Mouse (Mus musculus): ENCODE measurements around the gene Efhd1. TPM values are rescaled to one million over a fixed set of nuclear protein-coding genes. Genes with fewer than 3 reads are reported as not detected.

Gene Efhd1
- total RNA-seq, 4 experiments from 2014 or later: 293 to 561 (median 377) TPM

- DNase-seq: no peak
Measured at GRCm38 (mm10) chr1:87312681-87313080, 48.5 kb downstream of the Efhd1 start.

GRCm38 (mm10) chr1:87313116-87313515 is 49.0 kb downstream of the Efhd1 start:
- DNase-seq: no peak

GRCm38 (mm10) chr1:87313843-87314570 is 49.8 kb downstream of the Efhd1 start:
- no peak for DNase-seq

GRCm38 (mm10) chr1:87315431-87315830 is 51.3 kb downstream of the Efhd1 start:
- DNase-seq: no peak

DNA sequence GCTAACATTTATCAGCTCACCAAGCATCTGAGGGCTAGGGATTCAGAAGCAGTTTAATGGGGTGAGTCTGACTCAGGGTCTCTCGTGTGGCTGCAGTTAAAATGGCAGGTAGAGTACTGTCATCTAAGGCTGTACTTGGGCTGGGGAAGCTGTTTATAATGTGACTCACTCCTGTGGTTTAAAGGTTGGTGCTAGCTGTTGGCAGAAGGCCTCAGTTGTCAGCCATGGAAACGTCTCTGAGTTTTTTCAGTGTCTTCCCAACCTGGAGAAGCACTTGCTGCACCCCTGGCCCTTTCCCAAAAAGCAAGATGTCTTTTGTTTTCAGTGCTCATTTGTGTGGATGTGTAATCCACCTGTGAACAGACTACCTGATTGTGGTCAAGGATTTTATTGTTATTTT is 51.7 kb downstream of the Efhd1 start:
- DNase-seq: peak; percentile 37

GRCm38 (mm10) chr1:87316672-87317071 is 52.5 kb downstream of the Efhd1 start:
- DNase-seq: peak; percentile 61

DNA sequence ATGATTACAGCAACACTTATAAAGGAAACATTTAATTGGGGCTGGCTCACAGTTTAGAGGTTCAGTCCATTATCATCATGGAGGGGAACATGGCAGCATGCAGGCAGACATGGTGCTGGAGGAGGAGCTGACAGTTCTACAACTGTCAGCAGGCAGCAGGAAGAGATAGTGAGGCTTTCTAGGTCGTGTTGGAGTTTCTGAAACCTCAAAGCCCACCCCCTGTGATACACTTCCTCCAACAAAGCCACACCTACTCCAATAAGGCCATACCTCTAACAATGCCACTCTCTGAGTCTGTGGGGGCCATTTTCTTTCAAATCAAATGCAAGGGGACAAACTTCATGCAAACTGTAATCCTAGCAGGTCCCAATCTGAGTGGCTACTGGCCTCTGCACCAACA is 56.9 kb downstream of the Efhd1 start:
- DNase-seq: no peak

DNA sequence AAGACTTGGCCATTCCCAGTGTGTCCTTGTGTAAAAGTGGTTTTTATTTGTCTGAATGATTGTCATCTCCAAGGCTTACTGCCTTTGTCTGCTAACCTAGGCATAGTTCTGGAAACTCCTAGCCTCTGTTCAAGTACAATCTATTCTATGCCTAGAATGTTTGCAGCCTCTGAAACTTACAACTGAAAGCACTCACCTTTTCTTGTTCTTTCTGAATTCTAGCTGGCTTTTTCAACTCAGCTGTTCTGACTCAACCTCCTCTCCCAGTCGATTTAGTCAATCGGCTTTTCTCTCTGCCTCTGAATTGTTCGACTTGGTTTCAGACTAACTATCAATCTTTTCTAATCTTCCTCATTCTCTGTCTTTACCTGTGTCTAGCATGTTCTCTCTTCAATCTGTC is 58.6 kb downstream of the Efhd1 start:
- no peak for DNase-seq

DNA sequence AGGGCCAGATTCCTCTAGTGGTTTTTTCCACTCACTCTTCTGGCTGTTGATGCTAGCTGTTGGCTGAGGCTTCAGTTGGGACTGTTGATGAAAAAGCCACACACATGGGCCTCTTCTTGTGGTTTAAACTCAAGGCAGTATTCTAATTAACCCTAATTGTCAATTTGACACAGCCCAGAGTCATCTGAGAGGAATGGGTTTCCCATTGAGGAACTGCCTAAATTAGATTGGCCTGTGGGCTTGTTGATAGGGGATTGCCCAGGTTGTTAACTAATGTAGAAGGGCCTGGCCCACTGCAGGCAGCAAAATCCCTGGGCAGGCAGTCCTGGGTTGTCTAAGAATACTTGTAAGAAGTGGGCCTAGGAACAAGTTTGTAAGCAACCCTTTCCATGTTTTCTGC is 60.5 kb downstream of the Efhd1 start:
- no peak for DNase-seq

DNA sequence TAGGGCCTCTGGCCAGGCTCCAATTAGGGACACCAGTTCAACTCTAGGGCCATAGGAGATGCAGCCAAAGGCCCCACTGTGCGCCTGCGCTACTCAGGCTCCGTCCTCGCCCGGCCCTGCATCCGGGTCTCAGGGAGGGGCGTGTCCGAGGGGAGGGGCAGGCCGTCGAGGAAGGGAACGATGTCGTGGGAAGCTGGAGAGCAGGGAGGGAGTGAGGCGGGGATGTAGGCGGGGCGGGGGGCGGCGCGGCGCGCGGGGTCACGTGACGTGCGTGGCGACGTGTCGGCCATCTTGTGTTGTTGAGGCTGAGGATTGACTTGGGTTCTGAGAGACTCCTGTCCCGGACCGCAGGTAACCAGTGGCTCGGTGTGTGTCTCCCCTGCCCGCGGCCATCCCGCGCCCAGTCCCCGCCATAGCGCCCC is 62.6 kb downstream of the Efhd1 start, which contains the start of gene Gigyf2:
Gene Gigyf2, plus strand, starts transcription at position 257 of the 422 bp plus-strand sequence.
- DNase-seq: peak; percentile 98

DNA sequence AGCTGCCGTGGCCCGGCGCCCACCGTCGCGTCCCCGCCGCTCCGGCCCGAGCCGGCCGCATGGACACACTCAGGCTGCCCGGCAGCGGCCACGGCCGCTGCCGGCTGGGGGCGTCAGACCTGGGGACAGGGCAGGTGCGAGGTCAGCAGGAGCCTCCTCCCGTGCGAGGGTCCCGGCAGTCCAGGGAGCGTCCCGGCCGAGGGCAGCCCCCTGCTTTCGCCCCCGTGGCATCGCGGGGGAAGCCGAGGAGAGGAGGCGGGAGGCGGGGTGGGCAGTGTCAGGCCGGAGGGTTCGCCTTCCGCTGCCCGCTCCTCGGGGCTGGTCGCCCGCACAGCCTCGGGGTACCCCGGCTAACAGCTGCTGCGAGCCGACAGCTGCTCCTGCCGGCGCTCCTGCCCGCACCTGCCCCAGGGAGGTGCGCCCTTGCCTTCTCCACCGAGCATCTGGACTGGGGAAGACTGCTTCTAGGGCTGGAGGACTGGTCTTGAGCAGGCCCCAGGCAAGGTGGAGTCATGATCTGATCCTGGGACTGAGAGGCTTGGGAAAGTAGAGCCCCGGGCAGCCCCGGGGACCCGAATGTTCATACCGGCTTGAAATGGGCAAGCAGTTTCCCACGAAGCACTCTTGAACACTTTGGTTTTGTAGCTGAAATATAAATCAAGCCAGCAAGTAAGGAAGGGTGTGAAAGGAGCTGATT is 63.1 kb downstream of the Efhd1 start:
- DNase-seq: peak; percentile 28

GRCm38 (mm10) chr1:87331774-87332173 is 67.6 kb downstream of the Efhd1 start:
- DNase-seq: no peak

DNA sequence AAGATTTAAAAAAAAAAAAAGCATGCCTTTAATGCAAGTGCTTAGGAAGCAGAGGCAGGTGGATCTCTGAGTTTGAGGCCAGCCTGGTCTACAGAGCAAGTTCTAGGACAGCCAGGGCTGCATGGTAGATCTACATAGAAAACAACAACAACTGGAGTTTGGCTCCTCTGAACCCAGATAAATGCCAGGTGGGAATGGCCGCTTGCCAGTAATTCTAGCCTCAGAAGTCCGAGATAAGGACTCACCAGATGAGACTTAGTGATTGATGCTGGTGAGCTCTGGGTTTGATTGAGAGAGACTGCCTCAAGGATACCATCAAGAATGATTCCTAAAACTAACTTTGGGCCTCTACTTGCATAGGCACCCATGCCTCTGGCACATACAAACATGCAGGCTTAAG is 86.4 kb downstream of the Efhd1 start:
- DNase-seq: no peak

DNA sequence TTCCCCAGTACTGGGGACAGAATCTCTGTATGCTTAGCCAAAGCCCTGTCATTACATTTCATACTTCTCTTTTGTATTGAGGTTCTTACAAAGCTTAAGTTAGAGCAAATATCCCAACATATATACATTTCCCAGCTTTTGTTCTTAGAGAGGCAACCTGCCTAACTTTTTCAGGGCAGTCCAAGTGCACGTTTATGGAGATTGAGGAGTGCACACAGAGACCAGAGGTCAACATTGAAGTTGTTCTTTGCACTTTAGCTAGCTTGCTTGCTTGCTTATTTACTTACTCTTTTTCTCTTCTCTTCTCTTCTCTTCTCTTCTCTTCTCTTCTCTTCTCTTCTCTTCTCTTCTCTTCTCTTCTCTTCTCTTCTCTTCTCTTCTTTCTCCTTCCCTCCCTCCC is 96.1 kb downstream of the Efhd1 start:
- DNase-seq: no peak

Other genes with a start within 250 kb of the Efhd1 start
- not detected for gene Alppl2, start 174.4 kb upstream of the Efhd1 start, total RNA-seq (2022)
- gene Alpi, start 162.8 kb upstream of the Efhd1 start, total RNA-seq (2022): not detected
- gene Akp3, start 139.4 kb upstream of the Efhd1 start, total RNA-seq (2022): not detected
- 10 to 100 TPM in 1 of 4 experiments, 1 to 10 TPM in 1, under 1 TPM in 2; 0.44 to 10.2 (median 4.1) TPM for gene Ecel1, start 107.8 kb upstream of the Efhd1 start, total RNA-seq (2022)
- not detected for gene Prss56, start 81.0 kb upstream of the Efhd1 start, total RNA-seq (2022)
- gene Chrnd, start 73.8 kb upstream of the Efhd1 start, total RNA-seq (2022): not detected
- not detected for gene Chrng, start 59.7 kb upstream of the Efhd1 start, total RNA-seq (2022)
- gene Eif4e2, start 50.4 kb upstream of the Efhd1 start, total RNA-seq (2022): 10 to 100 TPM; 69.8 to 78.4 (median 73.4) TPM
- 100 to 1,000 TPM in 2 of 4 experiments, 10 to 100 TPM in 2; 87.7 to 132 (median 106) TPM for gene Gigyf2, start 62.6 kb downstream of the Efhd1 start, total RNA-seq (2022)
- under 1 TPM in 1 of 4 experiments, not detected in 3; 0.38 TPM for gene Kcnj13, start 130.4 kb downstream of the Efhd1 start, total RNA-seq (2022)
- gene Snorc, start 205.9 kb downstream of the Efhd1 start, total RNA-seq (2022): not detected
- gene Neu2, start 245.5 kb downstream of the Efhd1 start, total RNA-seq (2022): not detected